Mouse (Mus musculus) left cerebral cortex, adult 11 months (tissue): Measurements from ENCODE around the gene Tmod3.

Source experiments
- DNase-seq: peaks from one replicate; pipeline ENCODE4 v3.0.0; 2022; ENCODE audit warnings: low spot score

Tmod3 gene

GRCm38 (mm10) chr9:75559512-75560012 lies at the start of gene Tmod3:
Gene Tmod3, minus strand, starts transcription at chr9:75559657.
- DNase-seq, result peak; percentile 88

DNA sequence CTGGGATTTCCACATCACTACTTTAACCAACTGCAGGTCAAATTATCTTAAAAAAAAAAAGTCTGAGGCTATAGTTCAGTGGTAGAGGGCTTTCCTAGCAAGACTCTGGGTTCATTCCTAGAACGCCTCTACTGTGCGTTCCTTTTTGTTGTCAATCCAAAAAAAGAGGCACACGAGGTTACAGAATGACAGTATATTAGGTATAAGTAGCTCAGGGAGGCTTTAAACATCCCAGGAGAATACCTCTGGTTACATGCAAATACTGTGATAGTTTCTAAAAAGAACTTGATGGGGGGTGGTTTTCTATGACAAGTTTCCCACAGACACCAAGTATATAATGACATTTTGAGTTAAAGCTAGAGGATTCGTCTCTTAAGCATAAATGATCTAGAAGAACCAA lies 48.0 kb upstream of the Tmod3 start:
- no peak for DNase-seq

DNA sequence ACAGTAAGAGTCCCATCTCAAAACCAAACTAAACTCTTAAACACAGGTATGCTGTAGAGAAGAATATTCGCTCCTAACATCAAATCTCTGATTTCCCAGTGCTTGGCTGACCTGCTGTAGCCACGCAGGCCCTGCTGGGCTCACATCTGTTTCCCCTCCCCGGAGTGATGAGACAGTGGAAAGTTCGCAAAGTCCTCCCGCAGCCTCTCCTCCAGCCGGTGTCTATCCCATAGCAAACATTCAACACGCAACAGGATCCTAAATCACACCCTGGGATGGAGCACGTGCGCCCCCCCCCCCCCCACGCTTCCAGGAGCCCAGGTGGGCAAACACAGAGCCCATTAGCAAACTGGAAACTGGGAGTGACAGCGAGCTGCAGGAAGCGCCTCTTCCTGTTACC lies 42.1 kb upstream of the Tmod3 start:
- DNase-seq, result no peak

DNA sequence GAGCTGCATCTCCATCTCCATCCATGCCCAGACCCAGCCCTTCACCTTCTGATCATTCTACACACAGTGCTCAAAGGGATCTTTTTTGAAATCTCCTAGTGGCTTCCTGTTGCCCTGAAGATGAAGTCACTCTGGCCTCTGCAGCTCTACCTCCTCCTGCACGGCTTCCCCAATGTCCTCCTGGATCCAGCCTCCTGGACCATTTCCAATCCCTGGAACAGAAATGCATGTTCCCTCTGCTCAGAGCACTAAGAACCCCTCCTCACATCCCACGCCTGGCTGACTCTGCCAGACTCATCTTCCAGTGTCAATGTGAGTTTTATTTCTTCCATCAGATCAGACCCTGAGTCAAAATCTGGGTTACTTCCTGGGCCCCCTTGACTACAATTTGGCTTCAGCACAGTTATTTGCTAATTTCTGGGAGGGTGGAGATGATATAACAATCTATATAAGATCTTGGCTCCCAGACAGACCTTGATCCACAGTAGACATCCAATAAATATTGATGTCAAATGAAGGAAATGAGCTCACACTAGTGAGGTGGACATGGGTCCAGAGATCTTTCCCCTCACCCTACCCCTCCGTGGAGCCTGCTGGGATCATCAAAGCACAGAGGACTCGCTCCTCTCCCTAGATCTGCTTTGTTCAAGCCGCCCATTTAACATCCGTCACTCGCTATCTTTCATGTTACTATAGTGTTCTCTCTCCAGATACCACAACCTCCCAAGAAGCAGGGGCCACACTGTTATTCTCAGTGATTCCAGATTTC lies 40.9 kb upstream of the Tmod3 start:
- DNase-seq, result no peak

- DNase-seq, result peak; percentile 71
Observed at GRCm38 (mm10) chr9:75599191-75599841, 39.9 kb upstream of the Tmod3 start.

DNA sequence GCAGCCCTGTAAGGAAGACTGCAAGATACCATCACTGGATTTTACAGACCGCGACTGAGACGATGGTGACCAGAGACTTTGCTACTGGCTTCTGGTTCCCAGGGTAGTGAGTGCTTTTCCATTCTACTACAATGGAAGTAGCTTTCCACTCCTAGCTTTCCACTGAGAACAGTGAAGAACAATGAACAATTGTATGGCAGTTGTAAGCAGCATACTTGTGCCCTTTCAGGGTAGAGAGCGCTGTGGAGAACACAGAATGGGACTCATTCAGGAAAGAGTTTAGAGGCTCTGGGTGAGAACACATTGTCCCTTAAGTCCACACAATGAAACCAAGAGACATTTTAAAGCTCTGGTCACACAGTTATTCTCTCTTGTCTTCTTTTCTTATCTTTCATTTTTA lies 38.1 kb upstream of the Tmod3 start:
- peak; percentile 34 for DNase-seq

DNA sequence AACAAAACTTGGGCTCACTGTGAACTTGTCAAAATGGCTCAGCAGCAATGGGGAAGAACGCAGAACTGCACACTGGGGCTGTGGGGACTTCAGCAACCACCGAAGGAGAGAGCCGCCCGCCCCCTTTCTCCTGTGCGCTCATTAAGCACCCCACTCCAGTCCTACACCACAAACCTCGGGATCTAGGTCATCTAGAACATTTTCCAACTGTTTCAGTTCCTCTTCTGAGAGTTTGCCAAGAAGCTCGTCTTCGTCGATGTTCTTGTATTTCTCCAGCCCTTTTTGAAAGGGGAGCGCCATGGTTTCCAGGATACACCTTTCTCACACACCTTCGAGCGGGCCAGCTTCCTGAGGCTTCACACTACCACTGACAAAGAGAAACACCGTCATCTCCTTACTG lies 37.6 kb upstream of the Tmod3 start:
- DNase-seq, result no peak

DNA sequence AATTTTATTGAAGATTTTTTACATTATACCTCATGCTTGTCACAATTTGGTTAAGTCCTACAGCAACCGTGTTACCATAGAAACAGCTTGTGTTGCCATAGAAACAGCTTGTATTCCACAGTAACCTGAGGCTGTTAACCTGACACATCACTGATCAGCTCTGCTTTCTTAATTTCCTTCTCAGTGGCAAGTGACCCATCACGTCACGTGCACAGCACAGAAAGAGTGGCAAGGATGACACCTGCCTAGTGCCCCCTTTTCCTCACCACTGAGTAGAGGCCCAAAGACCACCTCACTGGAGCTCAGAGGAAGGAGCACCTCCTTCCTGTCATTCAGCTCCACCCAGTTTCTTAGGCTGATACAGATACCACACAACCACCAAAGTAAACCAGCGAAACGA lies 34.0 kb upstream of the Tmod3 start:
- peak; percentile 40 for DNase-seq

DNA sequence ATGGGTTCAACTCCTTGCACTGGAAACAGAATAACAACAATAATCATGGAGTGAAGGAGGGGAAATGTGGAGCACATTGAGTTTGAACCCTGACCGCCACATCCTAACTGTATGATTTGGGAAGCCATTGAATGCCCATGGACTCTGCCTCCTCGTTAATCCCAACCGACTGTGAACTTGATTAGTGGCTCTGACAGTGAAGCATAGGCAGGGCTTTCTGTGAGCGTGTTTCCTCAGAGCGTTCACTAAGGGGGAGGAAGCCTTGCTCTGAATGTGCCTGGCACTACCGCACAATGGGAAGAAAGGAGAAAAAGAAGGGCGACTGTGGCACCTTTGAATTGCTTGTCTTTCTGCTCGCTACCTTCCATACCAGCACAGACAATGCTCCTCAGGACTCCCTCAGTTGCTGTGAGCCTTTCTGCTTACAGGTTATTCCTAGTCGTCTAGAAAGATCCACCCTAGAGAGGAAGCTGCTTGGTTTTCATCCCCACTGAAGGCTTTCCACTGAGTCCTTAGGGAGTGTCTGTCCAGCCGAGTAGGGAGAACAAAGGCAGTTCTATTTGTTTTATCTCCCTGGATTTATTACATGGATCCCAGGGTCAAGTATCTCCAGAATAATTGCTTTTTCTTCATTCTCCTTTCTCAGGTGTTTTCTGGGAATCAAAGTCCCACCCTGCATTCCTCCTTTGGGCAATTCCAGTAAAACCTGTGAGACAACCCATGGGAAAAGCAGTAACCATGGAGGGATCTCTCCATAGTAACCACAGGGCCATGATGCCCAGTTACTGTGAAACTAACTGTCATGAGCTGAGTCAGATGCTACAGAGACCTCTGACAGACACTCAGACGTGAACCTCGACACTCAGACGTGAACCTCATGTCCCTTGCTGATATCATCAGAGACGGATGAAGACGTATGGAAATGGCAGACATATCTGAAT lies 30.7 kb upstream of the Tmod3 start:
- DNase-seq, result no peak

DNA sequence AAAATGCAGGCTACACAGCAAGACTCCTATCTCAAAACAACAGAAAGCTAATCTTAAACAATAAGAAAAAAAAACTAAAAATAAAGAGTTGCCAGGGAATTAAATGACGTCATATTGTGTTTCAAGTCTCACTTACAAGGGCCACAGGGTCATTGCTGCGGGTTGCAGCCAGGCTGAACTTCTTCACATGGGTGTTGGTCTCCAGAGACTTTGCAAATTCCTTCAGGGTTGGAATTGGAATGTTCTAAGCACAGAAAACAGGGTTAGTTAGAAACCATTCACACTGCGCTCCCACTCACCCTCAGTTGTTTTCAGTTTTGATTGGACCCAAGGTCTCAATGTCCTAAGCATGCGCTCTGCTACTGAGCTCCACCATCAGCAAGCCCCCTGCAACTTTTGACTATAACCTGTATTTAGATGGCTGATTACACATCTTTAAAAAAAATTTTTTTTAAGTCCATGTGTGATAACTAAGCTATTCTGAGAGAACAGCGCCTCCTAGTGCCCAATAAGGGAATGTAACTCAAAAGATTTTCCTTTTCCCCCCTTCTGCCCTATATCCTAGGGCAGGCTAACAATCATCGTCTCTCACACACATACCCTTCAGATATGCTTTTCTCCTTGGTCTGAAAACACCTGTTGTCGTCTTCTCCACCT lies 22.4 kb upstream of the Tmod3 start:
- DNase-seq, result no peak

DNA sequence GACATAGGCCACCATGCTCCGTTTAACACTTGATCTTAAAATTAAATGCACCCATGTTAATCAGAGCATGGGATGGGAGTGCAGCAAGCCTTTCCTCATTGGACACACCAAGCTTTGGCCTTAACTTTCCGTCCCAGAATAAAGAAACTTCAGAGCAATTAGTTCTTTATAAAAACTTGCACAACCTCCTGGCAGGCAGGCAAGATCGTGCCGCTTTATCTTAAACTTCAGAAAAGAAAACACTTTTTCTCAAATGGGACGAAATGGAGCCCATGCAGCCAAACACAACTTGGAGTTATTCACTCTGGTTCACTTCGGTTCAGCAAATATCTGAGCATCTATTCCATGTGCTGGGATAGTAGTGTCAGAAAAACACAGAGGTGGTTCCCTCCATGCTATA lies 19.9 kb upstream of the Tmod3 start:
- DNase-seq, result no peak

- no peak for DNase-seq
Observed at GRCm38 (mm10) chr9:75571036-75571942, 11.8 kb upstream of the Tmod3 start.

- no peak for DNase-seq
Observed at GRCm38 (mm10) chr9:75568399-75568798, 8.9 kb upstream of the Tmod3 start.

- no peak for DNase-seq
Observed at GRCm38 (mm10) chr9:75564892-75565291, 5.4 kb upstream of the Tmod3 start.

DNA sequence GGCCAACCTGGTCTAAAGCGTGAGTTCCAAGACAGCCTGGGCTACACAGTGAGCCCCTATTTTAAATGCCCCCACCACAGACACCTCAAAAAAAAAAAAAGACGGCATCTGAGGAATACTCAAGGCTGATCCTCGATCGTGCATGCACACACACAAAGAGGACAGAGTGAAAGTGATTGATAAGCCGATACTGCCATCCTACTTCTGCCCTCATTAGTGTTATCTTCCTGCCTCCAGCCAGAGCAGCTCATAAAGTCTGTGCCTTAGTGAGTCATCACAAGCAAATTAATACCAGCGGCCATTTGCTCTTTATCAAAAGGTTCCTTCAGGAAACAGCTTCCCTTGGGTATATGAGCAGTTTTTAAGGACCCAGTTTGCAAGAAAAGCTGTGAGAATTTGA lies 4.2 kb upstream of the Tmod3 start:
- DNase-seq, result no peak

- DNase-seq, result no peak
Observed at GRCm38 (mm10) chr9:75563176-75563575, 3.7 kb upstream of the Tmod3 start.

- no peak for DNase-seq
Observed at GRCm38 (mm10) chr9:75561040-75561669, 1.7 kb upstream of the Tmod3 start.

- no peak for DNase-seq
Observed at GRCm38 (mm10) chr9:75560353-75560752, 896 bp upstream of the Tmod3 start.

GRCm38 (mm10) chr9:75558812-75559511 lies 495 bp downstream of the Tmod3 start:
- no peak for DNase-seq

DNA sequence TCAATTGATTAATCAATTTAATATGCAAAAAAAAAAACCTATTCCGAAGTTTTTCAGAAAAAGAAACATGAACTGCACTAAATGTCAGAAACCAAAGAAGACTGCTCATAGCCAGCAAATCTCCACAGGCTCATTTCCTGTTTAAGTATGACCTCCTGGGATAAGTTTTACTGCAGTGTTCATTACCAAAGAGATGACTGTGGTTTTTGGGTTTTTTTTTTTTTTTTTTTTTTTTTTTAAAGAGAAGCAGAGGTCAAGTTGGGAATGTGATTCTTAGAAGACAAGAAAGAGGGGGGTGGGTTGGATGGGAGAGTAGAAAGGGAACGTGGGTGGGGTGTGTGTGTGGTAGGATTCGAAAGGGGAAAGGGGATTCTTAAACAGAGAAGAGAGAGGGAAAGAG lies 1.1 kb downstream of the Tmod3 start:
- DNase-seq, result no peak
